Mouse (Mus musculus): ENCODE results near the gene Dgcr2.

The Dgcr2 gene

GRCm38 (mm10) chr16:17911052-17911595 lies 12.8 kb upstream of the Dgcr2 start, which contains the start of gene Ess2:
Ess2 (minus strand) TSS chr16:17911348.
- peak; percentile 94 for DNase-seq (ENCODE audit: low read depth, low spot score)

GRCm38 (mm10) chr16:17896091-17896490 lies 2.3 kb downstream of the Dgcr2 start:
- DNase-seq (ENCODE audit: low read depth, low spot score), result no peak

GRCm38 (mm10) chr16:17893923-17894322 lies 4.4 kb downstream of the Dgcr2 start, which contains the start of gene Tssk1:
Tssk1 (plus strand) TSS chr16:17894223.
- DNase-seq (ENCODE audit: low read depth, low spot score), result no peak

GRCm38 (mm10) chr16:17892606-17893005 lies 5.8 kb downstream of the Dgcr2 start:
- DNase-seq (ENCODE audit: low read depth, low spot score), result no peak

GRCm38 (mm10) chr16:17891567-17891959 lies 6.8 kb downstream of the Dgcr2 start, which contains the start of gene Gm20518:
Gm20518 (minus strand) TSS chr16:17891671.
- DNase-seq (ENCODE audit: low read depth, low spot score), result peak; percentile 95

- DNase-seq (ENCODE audit: low read depth, low spot score), result peak; percentile 85
Measured at GRCm38 (mm10) chr16:17890917-17891566, 7.3 kb downstream of the Dgcr2 start.

GRCm38 (mm10) chr16:17890342-17890727 lies 8.0 kb downstream of the Dgcr2 start:
- no peak for DNase-seq (ENCODE audit: low read depth, low spot score)

GRCm38 (mm10) chr16:17889689-17890341 lies 8.5 kb downstream of the Dgcr2 start:
- no peak for DNase-seq (ENCODE audit: low read depth, low spot score)

GRCm38 (mm10) chr16:17884116-17884515 lies 14.2 kb downstream of the Dgcr2 start:
- DNase-seq (ENCODE audit: low read depth, low spot score), result no peak

- no peak for DNase-seq (ENCODE audit: low read depth, low spot score)
Measured at GRCm38 (mm10) chr16:17882196-17882595, 16.2 kb downstream of the Dgcr2 start.

GRCm38 (mm10) chr16:17879571-17879970 lies 18.8 kb downstream of the Dgcr2 start:
- no peak for DNase-seq (ENCODE audit: low read depth, low spot score)

- no peak for DNase-seq (ENCODE audit: low read depth, low spot score)
Measured at GRCm38 (mm10) chr16:17876096-17876495, 22.3 kb downstream of the Dgcr2 start.

GRCm38 (mm10) chr16:17875174-17875573 lies 23.2 kb downstream of the Dgcr2 start:
- peak; percentile 44 for DNase-seq (ENCODE audit: low read depth, low spot score)

- no peak for DNase-seq (ENCODE audit: low read depth, low spot score)
Measured at GRCm38 (mm10) chr16:17872995-17873394, 25.4 kb downstream of the Dgcr2 start.

- no peak for DNase-seq (ENCODE audit: low read depth, low spot score)
Measured at GRCm38 (mm10) chr16:17871248-17871647, 27.1 kb downstream of the Dgcr2 start.

- no peak for DNase-seq (ENCODE audit: low read depth, low spot score)
Measured at GRCm38 (mm10) chr16:17865770-17866169, 32.6 kb downstream of the Dgcr2 start.

- no peak for DNase-seq (ENCODE audit: low read depth, low spot score)
Measured at GRCm38 (mm10) chr16:17865293-17865692, 33.1 kb downstream of the Dgcr2 start.

GRCm38 (mm10) chr16:17858592-17858991 lies 39.8 kb downstream of the Dgcr2 start:
- no peak for DNase-seq (ENCODE audit: low read depth, low spot score)

- DNase-seq (ENCODE audit: low read depth, low spot score), result no peak
Measured at GRCm38 (mm10) chr16:17857157-17857556, 41.2 kb downstream of the Dgcr2 start.

- DNase-seq (ENCODE audit: low read depth, low spot score), result no peak
Measured at GRCm38 (mm10) chr16:17853263-17853662, 45.1 kb downstream of the Dgcr2 start.

- DNase-seq (ENCODE audit: low read depth, low spot score), result no peak
Measured at GRCm38 (mm10) chr16:17851860-17852259, 46.5 kb downstream of the Dgcr2 start.

- no peak for DNase-seq (ENCODE audit: low read depth, low spot score)
Measured at GRCm38 (mm10) chr16:17851331-17851730, 47.0 kb downstream of the Dgcr2 start.

GRCm38 (mm10) chr16:17849486-17849885 lies 48.9 kb downstream of the Dgcr2 start:
- no peak for DNase-seq (ENCODE audit: low read depth, low spot score)
